Mouse (Mus musculus): ENCODE data around the gene Jam3.
"Not testable (repeated sequence)": the region's sequence is repeated elsewhere in the genome, so short reads cannot be mapped to it uniquely, and the experiment has no call there.

The Jam3 gene

DNA sequence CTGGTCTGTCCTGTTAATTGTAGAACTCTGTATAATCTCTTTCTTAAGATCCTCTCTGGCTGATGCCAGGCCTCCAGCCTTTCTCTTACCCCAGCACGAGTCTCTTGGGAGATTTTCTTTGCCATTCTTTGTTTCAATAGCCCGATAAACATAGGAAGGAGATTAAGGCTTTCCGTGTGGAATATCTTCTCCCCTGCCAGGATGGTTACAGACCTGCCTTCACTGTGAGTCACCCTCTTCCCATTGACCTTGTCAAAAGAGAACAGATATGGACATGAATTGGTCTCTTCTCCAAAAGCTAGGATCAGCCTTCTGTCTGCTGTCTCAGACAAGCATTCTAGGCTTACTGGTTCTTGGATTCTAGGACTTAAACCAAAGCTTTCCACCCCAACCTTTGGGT, 15.5 kb upstream of the Jam3 start:
- no peak for DNase-seq (ENCODE audit: low read depth)

DNA sequence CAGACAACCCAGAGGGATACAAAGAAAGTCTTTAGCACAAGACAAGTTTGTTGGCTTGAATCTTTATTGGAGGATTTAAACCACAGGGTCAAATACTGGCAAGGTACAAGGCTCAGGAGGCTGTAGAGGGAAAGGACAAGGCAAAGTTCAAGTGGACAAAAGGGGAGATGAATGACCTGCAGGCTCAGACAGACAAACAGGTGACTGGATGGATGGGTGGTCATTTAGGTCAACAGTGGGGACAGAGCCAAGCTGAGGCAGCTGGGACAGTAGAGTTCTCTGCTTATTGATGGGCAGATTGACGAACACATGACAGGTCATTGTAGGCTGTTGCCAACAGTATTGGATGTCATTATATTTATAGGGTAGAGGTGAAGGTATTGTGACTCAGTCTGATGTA, 11.8 kb upstream of the Jam3 start:
- no peak for DNase-seq (ENCODE audit: low read depth)

DNA sequence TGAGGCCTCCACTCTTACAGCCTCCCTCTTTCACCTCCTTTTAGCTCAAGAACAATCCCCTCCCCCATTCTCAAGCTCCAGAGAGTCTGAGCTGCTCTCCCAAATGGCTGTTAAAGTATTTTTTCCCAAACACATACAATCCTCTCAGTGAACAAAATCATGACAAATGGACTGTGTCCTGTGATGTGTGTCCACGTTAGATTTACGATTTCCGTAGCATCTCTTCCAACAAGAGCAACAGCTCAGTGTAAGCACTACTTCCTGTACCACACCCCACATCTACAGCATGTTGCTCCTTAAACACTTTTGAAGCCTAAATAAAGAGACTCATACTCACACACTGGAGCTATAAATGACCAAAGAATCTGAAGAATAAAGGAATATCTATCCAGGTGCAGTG, 10.4 kb upstream of the Jam3 start:
- no peak for DNase-seq (ENCODE audit: low read depth)

DNA sequence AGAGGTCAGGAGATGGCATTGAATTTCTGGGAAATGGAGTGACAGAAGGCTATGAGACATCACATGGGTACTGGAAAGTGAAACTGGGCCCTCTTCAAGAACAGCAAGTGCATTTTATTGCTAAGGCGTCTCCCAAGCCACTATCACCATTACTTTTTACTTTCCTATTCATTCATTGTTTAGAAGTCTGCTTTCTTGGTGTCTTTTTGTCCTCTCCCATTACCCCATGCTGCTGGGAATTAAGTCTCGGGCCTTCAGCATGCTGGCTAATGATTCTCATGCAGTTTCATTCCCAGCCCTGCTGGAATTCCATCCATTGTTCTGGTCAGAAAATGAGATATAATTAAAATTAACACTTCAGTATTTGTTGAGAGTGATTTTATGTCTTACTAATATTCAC, 9.7 kb upstream of the Jam3 start:
- no peak for DNase-seq (ENCODE audit: low read depth)

DNA sequence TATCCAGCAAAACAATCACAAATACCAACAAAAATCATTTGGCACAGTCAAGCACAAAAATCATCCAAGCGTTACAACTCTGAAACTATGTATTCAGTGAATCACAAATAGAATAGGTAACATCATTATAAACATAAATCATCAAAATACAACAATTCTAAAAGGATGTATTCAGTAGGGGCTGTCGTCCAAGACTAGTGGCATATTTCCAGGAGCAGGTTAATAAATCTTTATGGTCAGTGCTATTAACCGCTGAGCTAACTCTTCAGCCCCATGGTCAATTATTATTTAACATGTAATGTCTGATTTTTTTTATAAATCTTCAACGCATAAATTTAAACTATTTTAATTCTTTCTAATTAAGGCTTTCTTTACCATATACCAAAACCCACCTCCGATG, 8.4 kb upstream of the Jam3 start:
- DNase-seq (ENCODE audit: low read depth) = not testable (repeated sequence)

DNA sequence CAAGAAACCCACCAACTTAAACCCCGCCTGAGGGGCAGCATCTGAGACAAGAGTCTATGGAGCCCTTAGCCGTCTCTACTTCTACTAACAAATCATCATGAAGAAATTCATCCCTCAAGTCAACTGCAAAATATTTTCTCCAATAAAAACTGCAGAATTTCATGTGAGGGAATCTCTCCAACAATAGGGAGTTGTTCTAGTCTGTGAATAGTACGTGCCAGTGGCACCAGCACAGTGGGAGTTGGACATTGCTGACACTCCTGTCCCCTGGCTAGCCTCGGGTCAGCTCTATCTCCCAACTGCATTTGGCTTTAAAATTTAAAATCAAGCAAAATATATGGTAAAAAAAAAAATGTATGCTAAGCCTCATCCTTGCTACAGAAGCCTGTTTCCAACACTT, 1.4 kb downstream of the Jam3 start:
- no peak for DNase-seq (ENCODE audit: low read depth)

DNA sequence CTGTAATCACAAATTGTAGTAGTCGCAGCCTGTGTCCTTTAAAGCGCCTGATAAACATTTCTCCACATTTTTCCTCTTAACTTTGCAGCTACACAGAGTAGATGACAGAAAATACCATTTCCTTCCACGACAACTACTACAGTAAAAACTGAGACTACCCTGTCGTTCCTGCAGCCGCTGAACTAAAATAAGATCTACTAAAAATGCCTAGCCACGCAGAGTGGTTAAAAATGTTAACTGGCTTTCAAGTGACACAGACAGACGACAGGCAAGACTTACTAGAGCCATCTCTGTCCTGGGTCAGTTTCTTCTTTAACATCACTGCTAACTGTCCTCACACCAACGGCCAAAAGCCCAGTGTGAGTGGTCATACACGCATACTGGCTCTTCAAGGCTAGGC, 5.4 kb downstream of the Jam3 start:
- DNase-seq (ENCODE audit: low read depth) = no peak

DNA sequence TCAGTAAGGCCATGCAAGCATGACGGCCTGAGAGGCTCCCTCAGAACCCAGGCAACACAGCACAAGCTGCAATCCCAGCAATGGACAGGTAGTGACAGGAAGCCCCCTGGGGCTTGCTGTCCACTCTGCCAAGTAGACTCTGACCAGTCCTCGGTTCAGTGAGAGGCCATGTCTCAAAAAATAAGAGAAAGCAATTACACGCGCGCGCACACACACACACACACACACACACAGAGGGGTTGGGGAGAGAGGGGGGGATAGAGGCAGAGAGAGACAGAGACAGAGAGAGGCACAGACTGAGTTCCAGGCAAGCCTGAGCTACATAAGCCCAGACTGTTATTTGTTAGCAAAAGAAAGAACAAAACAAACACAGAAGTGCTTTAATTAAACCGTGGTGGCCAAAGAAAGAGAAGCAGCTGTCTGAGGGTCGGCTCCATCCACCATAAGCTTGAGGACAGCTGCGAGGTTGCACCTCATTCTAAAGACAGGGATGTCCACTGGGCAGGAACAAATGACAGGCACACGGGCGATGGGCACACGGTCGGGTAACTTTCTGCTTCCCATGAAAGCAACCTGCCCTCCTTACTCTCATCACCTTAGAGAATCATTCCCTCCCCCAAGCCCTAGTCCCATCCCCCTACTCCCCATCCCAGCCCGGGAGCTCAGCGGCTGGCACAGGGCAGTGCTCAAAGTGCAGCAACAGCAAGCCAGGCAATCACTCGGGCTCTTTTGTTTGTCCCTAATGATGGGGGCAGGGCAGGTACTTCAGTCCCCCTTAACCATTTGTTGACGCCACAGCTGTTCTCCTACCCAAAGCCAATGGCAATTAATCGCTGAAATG, 6.4 kb downstream of the Jam3 start:
- DNase-seq (ENCODE audit: low read depth) = no peak

DNA sequence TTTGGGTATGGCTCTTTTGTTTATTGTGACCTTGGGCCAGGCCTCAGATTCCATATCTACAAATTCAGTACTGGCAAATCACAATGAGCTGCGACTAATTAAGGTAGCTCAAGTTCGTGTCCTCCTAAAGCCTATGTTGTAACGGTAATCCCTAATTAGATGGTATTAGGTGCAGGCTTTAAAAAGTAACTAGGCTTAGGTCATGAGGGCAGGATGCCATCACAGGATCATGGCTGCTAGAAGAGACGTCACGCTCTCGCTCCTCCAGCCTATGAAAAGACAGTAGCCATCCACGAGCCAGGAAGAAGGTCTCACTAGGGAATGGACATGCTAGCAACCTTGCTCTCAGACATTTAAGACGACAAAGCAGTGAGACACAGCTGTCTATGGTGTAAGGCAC, 7.3 kb downstream of the Jam3 start:
- no peak for DNase-seq (ENCODE audit: low read depth)

DNA sequence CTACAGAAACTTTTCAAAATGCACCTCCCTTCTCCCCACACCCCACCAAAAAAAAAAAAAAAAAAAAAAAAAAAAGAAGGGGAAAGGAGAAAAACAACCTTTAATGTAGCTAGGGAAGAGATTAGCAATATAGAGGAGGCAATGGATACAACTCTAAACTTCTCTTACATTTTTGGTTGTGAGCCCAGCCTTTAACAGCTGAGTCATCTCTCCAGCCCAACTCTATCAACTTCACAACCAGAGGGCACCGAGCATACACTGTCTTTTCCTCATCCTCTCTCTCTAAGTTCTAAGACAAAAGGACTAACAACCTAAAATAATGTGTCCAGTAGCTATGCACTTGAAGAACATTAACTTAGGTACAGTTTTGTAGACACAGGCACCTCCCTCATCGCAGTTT, 8.4 kb downstream of the Jam3 start:
- DNase-seq (ENCODE audit: low read depth) = no peak

DNA sequence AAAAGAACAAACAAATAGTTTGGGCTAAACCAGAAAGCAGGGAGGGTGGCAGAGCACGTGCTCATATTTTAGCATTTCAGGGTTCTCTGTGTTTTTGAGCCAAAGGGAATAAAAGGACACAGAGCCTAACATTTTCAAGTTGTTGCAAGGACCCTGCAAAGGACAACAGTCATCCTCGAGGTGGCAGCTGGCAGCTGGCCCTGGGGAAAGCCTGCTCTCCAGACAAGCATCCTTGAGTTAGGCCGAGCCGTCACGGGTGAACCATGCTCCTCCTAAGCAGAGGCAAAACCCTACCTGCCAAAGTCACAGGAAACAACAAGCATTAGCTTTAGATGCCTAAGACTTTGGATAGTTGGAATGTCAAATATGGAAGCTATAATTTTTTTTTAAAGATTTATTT, 10.2 kb downstream of the Jam3 start:
- DNase-seq (ENCODE audit: low read depth) = no peak

DNA sequence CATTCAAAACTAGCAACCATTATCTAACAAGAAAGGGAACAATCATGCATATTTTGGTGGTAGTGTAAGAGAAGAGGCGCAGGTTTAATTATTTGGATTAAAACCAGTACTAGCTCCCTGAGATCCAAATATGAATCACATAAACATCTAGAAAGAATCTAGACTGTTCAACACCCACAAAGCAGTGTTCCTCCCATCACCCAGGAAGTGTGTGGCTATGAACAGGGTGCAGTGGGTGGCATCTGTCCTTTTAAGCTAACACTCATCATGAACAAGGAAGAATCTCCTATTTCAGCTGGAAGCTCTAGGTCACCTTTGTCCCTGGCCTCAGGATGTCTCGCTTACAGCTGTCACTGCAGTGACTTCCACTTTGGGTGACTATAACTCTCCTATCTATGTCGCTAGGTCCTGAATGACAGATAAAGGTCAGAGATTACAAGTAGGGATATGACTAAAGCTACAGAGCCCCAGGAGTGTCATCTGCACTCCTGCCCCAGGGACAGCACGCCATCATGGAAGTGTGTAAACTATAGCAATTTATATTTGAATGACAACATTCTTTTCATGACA, 10.9 kb downstream of the Jam3 start:
- DNase-seq (ENCODE audit: low read depth) = no peak

DNA sequence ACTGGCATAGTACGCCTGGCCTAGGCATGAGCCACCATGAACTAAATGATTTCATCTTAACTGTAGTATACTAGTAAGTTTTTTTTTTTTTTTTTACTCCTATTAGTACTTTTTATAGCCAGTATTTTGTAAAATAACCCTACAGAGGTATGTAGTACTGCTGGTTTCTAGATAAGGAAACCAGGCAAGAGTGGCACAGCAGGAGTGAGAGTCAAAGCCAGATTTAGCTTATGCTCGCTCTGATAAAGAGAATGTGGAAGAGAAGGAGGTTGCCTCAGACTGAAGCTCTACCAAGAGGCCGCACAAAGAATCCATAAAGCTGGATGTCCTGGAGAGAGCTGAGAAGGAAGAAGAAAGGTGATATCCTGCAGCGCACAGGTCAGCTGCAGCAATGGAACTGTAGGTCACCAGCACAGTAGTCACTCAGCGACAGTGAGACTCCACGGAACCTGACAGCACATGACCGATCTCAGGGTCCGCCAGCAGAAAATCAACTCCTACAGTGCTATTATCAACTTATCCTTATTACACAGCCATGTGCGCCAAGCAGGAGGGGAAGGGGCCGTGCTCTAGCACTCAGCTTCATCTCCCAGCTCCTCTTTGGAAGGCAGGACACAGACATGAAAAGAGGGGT, 14.7 kb downstream of the Jam3 start:
- no peak for DNase-seq (ENCODE audit: low read depth)

DNA sequence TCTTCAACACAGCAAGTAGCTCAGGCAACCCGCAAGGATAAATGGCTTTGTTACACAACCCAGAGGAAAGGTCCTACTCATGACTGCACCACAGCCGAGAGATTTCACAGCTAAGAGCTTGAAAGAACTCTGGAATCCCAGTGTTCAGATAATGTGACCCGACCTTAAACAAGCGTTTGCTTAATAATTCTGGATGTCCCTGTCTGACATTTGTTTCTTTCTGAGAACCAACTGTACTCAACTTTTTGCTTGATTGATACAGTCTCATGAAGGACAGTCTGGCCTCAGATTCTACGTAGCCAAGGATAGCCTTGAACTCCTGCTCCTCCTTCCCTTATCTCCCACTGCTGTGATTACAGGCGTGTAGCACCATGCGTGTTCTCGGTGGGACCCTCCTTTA, 18.6 kb downstream of the Jam3 start:
- no peak for DNase-seq (ENCODE audit: low read depth)

DNA sequence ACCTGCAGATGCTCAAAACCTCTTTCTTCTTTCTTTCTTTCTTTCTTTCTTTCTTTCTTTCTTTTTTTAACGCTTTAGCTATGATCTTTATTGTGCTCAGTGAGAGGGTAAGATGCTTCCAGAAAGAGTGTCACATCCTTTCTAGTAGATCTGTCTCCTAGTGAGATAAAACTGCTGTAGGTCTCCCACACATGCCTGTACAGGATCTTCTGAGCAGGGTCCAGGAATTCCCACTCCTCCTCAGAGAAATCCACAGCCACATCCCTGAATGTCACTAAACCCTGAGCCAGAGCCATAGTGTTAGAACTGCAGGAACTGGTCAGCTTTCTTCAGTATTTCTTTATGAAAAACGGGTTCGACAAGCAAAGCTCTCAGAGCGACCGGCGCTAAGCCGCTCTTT, 19.8 kb downstream of the Jam3 start:
- no peak for DNase-seq (ENCODE audit: low read depth)

DNA sequence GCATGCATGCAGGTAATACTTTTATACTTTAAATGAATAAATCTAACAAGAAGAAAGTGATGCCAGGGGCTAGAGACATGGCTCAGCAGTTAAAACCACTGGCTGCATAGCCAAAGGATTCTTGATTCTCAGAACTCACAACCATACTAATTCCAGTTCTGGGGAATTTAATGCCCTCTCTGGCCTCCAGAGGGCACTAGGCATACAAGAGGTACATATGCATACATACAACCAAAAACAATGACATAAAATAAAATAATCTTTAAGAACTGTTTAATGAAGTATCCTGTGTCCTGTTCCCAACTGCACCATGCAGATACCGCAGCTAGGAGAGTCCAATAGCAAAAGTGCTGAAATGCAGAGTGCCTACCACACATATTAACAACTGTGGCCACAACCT, 20.8 kb downstream of the Jam3 start:
- peak; percentile 12 for DNase-seq (ENCODE audit: low read depth)

DNA sequence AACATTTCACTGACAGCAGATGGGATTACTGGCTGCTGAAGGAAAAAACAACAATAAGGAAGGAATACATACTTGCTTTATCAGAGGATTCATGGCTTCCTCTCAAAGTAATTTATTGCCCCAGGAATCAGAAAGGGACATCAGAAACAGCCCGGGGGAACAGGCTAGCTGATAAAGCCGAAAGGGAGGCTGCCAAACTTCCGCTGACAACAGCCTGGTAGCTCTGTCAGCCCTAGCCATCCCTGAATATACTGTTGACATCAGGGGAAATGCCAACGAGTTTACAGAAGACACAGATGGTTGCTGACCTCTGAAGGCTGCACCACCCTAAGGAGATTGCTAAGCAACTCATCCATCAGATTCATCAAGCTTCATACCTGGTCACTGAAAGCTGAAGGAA, 26.6 kb downstream of the Jam3 start:
- no peak for DNase-seq (ENCODE audit: low read depth)

DNA sequence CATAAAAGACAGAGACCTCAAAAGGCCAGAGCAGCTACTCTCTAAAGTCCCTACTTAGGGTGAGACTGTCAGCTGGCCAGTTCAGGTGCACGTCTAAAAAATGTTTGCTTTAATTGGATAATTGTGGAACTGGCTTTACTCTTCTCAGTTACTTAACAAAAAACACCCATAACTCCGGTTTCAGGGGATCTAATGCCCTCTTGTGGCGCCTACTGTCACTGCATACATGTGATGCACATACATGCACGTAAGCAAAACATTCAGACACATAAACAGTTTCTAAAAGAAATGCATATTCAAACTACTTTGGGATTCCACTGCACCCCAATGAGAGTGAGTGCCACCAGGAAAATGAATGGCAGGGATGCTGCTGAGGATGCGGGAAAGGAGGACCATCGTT, 28.7 kb downstream of the Jam3 start:
- no peak for DNase-seq (ENCODE audit: low read depth)

DNA sequence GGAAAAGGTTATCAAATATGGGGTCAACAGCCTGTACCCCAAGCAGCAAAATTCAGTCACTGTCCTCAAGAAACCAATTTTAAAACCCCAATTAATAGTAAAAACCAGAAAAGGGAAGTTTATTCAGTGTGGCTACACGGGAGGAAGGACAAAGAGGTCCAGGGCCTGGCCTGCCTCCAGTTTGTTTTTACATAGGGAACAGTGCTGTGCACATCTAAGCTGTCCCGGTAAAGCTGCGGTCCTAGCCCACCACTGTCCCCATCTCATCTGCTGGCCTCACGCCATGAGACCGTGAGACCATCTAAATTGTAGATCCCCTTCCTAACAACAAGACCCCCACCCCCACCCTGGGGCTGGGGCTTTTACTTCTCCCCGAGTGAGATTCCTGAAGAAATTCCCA, 29.8 kb downstream of the Jam3 start:
- no peak for DNase-seq (ENCODE audit: low read depth)

DNA sequence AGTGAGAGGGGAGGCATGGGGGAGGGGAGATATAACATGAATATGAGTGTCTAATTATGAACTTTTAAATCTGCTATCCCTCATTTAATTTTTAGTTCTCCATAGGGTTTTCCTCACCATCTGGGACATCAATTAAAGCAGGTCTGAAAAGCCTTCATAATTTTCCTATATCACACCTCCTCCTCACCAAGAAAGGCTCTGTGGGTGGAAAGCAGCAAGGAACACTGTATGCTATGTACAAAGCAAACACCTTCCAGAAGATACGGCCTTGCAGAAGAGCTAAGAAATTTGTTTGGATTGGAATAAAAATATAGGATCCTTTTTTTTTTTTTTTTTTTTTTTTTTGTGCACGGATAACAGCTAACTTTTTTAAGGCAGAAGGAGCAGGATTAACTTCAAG, 31.3 kb downstream of the Jam3 start:
- no peak for DNase-seq (ENCODE audit: low read depth)

DNA sequence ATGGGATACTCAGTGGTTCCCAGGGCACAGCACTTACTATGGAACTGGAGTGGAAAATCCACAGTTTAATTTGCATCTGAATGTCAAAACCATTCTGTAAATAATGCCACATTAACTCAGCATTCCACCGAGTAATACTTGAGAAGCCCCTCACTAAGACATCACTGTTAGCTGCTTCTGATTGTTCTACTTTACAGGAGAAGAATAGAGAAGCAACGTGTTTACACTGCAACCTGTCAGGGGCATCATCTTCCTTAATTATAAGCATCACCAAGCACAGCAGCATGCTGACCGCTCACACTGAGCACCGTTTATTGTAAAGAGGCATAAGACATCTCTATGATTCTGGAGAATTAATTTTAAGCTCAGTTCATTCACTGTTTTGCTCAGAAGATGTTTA, 32.3 kb downstream of the Jam3 start:
- DNase-seq (ENCODE audit: low read depth) = no peak

DNA sequence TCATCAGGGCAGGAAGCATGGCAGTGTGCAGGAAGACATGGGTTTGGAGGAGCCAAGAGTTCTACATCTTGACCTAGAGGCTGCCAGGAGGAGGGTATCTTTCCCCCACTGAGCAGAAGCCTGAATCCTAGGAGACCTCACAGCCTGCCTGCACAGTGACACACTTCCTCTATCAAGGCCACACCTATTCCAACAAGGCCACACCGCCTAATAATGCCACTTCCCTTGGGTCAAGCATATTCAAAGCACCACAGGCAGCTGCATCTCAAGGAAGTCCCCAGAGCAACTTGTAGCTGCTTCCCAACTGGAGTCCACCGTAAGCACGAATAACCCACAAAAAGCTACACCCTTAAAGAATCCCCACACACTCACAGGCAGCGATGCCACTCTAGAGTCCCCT, 33.1 kb downstream of the Jam3 start:
- no peak for DNase-seq (ENCODE audit: low read depth)

DNA sequence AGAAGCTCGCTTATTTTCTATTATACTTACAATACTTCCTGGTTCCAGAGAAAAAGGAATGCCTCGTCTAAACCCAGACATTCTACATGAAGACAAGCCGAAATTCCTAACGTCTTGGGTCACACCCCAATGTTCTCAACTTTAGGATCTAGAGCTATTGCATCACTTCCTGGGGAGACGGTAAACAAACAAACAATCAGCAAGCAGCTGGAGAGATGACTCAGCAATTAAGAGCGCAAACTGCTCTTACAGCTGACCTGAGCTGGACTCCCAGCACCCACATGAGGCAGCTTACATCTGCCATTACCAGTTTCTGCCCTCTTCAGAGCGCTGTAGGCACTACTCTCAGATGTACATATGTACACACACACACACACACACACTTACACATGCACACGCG, 34.0 kb downstream of the Jam3 start:
- no peak for DNase-seq (ENCODE audit: low read depth)

DNA sequence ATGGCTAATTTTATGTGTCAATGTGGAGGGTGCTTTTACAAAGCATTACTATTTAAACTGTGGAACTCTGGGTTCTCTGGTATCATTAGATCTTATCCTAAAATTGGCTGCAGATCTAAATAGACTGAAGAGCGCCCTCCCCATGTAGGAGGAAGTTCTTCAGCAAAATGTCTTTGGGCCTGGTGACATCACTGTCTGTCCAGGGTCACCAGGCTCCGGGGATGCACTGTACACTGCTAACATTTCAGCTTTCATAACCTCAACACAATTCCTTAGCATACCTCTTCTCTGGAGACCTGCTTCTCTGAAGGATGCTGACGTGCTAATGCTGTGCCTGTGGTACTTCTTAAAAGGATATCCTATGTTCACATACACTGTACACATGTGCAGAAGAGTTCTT, 43.5 kb downstream of the Jam3 start:
- no peak for DNase-seq (ENCODE audit: low read depth)

Data from c-Kit-positive CD71-negative TER-119-negative erythroid progenitor cells, embryonic 14.5 days (primary cell).